Mouse (Mus musculus) kidney, adult 2 months (tissue): Measurements from ENCODE around the gene Gal3st4.

Experiments used
- CTCF ChIP-seq: fragments of 200-500 bp; conservative IDR thresholded peaks from 2 replicates; pipeline ENCODE4 v1.5.1; 2011; ENCODE audit warnings: low read depth, mild to moderate bottlenecking, control low read depth, low read length, moderate library complexity, mixed read lengths; ENCODE audit not compliant: insufficient read depth, insufficient read length
- POLR2A ChIP-seq: fragments of 200-500 bp; IDR thresholded peaks from one replicate; pipeline ENCODE4 v1.6.1; 2011; ENCODE audit warnings: low read depth, low read length, control low read depth

DNA sequence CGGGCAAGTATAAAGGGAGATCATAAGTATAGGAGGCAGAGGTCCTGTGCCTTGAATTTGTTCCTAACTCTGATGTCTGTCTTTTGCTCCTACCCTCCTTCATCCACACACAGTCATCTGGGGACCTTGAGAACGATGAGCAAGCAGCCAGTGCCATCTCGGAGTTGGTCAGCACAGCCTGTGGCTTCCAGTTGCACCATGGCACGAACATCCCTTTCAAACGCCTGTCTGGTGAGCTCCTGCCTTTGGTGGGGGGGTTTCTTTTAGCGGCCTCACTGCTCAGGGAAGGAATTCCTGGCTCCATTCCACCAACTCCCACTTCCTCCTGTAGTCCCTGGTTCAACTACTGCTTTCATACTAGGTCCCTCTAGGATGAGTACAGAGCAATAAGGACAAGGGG is 14.1 kb downstream of the Gal3st4 start:
- TF ChIP-seq POLR2A (no peak), CTCF (no peak)
